Mouse (Mus musculus) erythroblast, embryonic 14.5 days (primary cell): ENCODE results near the gene Zfp955a.

Experiments used
- GATA1 ChIP-seq: IDR thresholded peaks from 2 replicates; pipeline ENCODE4 v1.6.1; 2012; ENCODE audit warnings: low read length, inconsistent platforms, mixed read lengths
- TAL1 ChIP-seq: IDR thresholded peaks from 3 replicates; pipeline ENCODE4 v1.6.1; 2012; ENCODE audit warnings: low read length, inconsistent platforms, mixed read lengths

DNA sequence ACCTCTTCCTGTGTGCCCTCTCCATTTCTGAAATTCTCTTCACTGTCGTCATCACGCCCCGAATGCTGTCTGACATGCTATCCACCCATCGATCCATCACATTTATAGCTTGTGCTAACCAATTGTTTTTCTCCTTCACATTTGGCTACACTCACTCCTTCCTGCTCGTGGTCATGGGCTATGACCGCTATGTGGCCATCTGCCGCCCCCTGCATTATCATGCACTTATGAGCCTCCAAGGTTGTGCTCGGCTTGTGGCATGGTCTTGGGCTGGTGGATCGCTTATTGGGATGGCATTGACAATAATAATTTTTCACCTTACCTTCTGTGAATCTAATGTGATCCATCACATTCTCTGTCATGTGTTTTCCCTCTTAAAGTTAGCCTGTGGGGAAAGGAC lies 14.0 kb upstream of the Zfp955a start:
- TF ChIP-seq TAL1 (no peak), GATA1 (no peak)
